Mouse (Mus musculus): ENCODE data around the gene Ddx47.

Ddx47 gene

GRCm38 (mm10) chr6:135017211-135017610 is 5.8 kb downstream of the Ddx47 start:
- DNase-seq = peak; percentile 43 to 80

GRCm38 (mm10) chr6:135019564-135019963 is 8.2 kb downstream of the Ddx47 start:
- DNase-seq = peak in 1 of 2 experiments; percentile 57

- no peak for DNase-seq
These were observed 10.2 kb downstream of the Ddx47 start for GRCm38 (mm10) chr6:135021633-135022032.

DNA sequence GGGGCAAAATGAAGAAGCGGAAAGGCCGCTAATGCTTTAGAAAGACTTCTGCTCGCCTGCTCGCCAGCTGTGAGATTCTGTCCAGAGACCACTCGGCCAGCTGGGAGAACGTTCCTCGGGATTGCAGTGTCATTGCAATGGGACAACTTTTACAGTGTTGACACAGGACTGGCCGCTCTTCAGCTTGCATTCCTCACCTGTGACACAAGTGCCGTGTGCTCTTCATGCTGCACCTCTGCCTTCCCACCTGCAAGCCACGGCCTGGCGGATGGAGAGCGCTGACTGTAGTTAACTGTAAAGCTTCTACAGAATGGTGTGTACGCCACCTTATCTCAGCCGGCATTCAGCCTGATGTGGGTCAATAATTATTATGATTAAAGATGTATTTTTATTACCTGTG is 12.0 kb downstream of the Ddx47 start:
- DNase-seq = peak; percentile 31 to 67

DNA sequence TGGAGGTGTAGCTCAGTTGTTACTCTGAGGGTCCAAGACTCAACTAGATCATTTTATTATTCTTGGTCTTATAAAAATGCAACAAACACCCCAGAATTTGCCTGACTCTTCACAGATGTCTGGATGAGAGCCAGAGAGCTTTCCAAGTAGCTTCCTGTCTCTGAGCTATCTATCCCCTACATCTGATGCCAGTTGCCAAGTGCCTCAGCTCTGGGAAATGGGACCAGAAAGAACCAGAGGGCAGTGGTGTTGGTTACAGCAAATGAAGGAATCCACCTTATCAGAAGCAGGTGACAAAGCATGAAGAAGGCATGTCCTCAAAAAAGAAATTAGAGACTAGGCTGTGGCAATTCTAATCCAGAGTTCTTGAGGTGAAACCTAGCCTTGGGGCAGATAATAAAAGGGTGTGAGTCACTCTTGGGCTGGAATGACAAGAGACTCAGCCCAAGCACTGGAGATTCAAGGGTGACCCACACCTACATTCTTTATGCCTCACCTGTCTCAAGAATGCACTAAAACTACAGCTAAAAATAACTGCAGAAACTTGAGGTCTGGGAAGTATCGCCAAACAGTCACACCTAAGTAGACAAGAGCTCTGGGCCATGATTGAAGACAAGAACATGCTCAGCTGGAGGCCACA is 13.5 kb downstream of the Ddx47 start:
- peak; percentile 32 to 41 for DNase-seq

DNA sequence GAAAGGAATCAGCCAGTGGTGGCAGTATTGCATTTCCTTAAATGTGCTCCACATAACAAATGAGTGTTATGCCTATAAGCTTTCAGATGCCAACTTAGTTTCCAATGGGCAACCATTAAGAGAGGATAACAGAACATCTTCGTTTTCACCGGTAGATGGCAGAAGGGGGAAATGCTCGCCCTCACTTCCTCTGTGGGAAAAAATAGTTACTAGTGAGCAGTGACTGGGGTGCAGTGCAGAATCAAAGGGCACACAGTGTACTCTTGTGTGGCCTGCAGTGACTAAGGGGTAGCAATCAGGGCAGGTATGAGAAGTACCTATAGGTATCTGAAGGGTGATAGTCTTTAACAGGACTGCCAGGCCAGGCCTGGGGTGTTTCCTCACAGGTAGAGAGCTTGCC is 14.8 kb downstream of the Ddx47 start:
- DNase-seq = peak; percentile 46 to 48

DNA sequence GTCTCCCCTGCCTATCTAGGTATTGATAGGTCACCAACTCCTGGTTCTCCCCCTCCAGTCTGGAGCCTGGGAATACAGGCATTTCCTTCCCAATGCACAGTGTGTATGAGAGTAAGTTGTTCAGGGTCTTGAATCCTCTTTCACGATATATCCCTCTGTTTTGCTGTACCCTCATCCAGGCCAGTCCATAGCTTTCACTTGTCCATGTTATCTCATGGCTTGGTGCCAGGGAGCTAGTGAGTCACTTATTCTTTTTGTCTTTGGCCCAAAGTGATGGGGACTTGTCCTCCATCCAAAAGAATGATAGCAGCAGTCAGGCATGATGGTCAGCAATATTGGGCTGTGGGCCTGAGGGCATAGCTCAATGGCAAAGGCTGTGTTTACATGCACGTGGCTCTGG is 15.3 kb downstream of the Ddx47 start:
- no peak for DNase-seq

- DNase-seq = peak in 1 of 2 experiments; percentile 25
These were observed 17.8 kb downstream of the Ddx47 start for GRCm38 (mm10) chr6:135029246-135029645.

- no peak for DNase-seq
These were observed 27.3 kb downstream of the Ddx47 start for GRCm38 (mm10) chr6:135038674-135039073.

DNA sequence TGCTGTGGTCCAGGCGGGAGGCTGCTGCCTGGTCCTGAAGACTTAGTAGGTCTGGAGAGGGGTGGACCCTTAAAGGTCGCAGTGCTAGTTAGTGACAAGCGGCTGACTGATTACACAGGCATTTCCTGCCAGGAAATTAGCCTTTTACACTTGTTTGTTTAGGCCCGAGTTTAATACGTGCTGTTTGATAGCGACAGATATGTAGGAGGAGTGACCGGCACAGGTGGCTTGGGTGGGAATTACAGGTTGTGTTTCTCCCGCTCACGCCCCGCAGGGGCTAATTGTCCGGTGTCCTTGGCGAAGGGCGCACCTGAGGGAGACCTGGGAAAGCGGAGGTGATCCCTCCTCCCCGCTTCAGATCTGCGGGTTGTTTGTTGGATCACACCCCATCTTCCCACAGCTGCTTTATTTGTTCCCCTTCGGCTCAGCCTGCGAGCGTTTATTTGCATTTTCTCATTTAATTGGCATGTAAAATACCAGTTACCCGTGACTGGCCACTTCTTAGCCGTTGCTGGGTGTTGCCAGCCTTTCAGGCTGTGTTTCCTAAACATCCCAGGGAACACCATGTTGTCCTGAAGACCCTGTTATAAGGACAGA is 29.0 kb downstream of the Ddx47 start:
- DNase-seq = no peak

DNA sequence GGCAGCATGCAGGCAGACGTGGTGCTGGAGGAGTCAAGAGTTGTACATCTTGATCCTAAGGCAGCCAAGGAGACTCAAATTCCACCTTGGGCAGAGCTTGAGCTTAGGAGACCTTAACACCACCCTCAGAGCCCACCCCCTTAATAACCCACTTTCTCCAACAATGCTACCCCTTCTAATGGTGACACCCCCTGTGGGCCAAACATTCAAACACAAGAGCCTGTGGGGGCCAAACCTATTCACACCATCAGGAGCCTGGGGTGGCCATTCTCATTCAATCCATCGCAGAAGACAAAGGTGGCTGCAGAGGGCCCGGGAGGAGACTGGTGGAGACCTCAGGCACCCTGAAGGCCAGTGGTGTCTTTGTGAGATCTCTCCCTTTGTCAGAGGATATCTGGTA is 30.5 kb downstream of the Ddx47 start:
- no peak for DNase-seq

DNA sequence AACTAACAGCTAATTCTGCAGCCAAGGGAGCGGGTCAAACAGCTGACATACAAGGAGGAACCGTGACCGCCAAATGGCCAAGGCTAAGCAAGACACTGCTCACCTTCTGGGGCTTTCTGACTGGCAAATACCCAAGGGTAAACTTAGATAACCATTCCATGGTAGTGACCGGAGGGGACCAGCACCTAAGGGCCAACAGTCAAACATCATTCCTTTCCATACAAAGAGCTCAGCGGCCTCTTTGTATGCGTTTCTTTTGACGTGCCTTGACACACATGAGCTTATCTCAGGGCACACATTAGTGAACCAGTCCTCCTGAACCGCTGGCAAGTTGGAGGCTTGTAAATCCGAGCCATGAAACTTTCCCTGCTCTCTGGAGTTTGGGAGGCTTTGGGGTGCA is 35.9 kb downstream of the Ddx47 start:
- DNase-seq = no peak

DNA sequence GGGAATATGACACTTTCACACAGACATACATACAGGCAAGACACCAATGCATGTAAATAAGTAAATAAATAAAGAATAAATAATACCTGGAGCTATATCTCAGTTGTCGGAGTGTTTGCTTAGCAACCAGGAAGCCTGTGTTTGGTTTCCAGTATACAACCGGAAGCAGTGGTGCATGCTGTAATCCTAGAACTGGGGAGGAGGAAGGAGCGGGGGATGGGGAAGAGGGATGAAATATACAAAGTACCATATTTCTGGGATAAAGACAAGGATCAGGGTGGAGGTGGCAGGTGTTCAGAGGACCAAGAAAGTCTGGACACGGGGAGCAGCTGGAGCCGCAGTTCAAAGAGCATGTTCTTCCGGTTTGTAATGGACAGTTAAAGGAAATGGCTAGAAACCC is 37.1 kb downstream of the Ddx47 start:
- no peak for DNase-seq

GRCm38 (mm10) chr6:135048956-135049355 is 37.5 kb downstream of the Ddx47 start:
- peak; percentile 64 to 81 for DNase-seq

DNA sequence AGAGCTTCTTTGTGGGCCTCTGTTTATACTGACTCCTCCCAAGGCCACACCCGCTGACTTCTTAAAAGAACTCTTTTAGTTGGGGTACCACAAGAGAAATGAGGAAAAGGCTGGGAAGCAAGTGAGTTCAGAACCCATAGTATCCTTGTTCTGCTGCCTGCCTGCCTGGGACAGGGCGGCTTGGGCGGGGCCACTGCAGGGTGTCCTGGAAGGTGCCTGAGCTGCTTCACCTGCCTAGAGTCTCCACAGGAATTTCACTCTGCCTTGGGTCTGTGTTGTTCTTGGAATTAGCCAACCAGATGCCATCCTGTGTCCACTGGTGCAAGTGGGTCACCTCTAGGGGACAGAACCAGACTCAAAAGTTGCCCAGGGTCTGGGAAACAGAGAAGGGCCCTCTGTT is 42.4 kb downstream of the Ddx47 start:
- DNase-seq = no peak

- peak in 1 of 2 experiments; percentile 61 for DNase-seq
These were observed 44.5 kb downstream of the Ddx47 start for GRCm38 (mm10) chr6:135055882-135056281.

- DNase-seq = no peak
These were observed 49.3 kb downstream of the Ddx47 start for GRCm38 (mm10) chr6:135060728-135061127.

DNA sequence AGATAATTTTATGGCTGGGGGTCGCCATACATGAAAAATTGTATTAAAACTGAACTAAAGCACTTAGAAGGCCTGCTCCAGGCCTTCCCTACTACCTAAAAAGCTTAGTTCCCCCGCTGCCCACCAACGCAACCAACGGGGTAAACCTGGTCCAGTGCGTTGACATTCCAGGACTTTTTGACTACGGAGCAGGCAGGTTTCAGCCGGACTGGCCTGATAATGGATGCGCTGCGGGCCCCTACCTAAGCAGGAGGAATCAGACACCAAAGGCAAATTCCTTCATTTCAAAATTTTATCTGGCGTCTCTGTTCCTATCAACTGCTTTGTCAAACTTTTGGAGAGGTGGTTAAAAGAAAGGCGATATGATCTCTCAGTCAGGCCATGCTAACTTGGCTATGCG is 53.2 kb downstream of the Ddx47 start:
- DNase-seq = no peak

DNA sequence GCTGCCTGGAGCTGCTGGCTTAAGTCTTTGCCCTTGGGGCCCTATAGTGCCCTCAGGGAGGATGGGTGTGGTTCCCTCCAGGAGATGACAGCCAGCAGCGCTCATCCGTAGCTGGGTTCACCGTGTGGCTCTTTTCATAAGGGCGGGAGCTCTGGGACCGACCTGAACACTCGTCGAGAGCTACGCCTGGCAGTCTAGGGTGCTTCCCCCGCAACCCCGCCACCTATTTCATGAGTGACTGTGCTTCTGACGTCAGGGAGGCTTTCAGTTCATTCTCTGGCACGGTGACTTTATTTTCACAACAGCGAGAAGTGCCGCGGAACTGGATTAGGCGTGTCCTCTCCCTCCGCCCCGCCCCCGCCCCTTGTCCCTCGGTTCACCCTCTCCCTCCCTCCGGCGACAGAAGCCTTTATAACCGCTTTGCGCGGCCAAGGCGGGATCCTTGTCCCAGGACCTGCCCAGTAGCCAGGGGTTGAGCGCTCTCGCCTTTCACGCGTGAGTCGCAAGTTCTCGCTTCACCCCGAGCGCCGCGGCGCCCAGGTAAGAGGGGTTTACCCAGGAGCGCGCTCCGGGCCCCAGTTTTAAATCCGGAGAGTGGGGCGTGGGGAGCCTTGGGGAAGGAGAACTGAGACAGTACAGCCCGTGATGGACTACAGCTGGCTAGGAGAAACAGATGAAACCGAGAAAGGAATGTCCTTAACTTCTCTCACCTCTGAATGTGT is 54.0 kb downstream of the Ddx47 start, which contains the start of gene Gprc5a:
Gene Gprc5a, plus strand, starts transcription at position 416 of the 722 bp plus-strand sequence.
- DNase-seq = peak; percentile 86 to 87

DNA sequence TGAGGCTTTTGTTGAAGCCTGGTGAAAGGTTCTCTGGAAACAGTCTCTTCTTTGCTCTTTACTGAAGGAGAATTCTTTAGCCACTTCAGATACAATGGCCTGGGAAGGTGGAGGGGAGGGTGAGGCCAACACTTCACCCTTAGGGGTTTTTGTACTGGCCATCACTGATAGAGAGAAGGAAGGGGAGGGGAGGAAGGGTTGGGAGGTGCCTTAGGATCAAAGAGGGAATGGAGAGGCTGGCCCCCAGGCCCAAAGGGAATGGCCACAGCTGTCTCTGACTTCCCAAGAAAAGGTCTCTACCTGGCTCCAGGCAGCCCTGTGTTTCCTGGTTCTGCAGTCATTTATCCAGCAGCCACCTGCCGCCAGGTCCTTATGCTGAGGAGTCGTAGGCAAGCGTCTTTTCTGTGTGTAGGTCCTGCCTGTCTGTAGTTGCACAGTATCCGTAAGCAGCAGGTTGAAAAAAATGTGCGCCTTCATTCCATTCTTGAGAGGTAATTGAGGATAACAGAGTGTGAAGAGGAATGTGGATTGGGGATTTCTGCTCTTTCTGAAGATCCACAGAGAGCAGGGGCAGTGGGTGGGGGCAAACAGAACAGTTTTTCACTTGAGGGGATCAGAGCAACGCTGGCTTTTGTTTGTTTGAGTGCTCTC is 55.5 kb downstream of the Ddx47 start:
- peak in 1 of 2 experiments; percentile 46 for DNase-seq

- DNase-seq = peak; percentile 47 to 54
These were observed 56.8 kb downstream of the Ddx47 start for GRCm38 (mm10) chr6:135068221-135068620.

- no peak for DNase-seq
These were observed 58.4 kb downstream of the Ddx47 start for GRCm38 (mm10) chr6:135069856-135070255.

- DNase-seq = no peak
These were observed 58.9 kb downstream of the Ddx47 start for GRCm38 (mm10) chr6:135070347-135070746.
